Mouse (Mus musculus) neural tube, embryonic 14.5 days (tissue): ENCODE results near the gene B3gnt5. TPM values are rescaled to one million over a fixed set of nuclear protein-coding genes. Genes with fewer than 3 reads are reported as not detected.

Experiments used
- ATAC-seq: fragments of 200-750 bp; cut with Nextera tagmentation; 2 replicates; pipeline ENCODE4 v1.8.0; 2017; ENCODE audit warnings: low read depth, mild to moderate bottlenecking, moderate TSS enrichment, moderate library complexity
- H3K27ac ChIP-seq: fragments of 300-500 bp; sonication (generic); 2 replicates; pipeline ENCODE4 v1.5.1; 2014; ENCODE audit warnings: low read depth, mild to moderate bottlenecking, control low read depth, low read length, moderate library complexity, mixed read lengths
- H3K27me3 ChIP-seq: fragments of 300-500 bp; sonication (generic); 2 replicates; pipeline ENCODE4 v1.6.1; 2014; ENCODE audit warnings: low read length; ENCODE audit not compliant: control insufficient read depth, insufficient read depth
- H3K36me3 ChIP-seq: fragments of 300-500 bp; sonication (generic); 2 replicates; pipeline ENCODE4 v1.6.1; 2014; ENCODE audit warnings: low read length, mixed read lengths; ENCODE audit not compliant: control insufficient read depth, insufficient read depth
- H3K4me1 ChIP-seq: fragments of 300-500 bp; sonication (generic); 2 replicates; pipeline ENCODE4 v1.6.1; 2014; ENCODE audit warnings: low read length; ENCODE audit not compliant: control insufficient read depth, insufficient read depth
- H3K4me2 ChIP-seq: fragments of 300-500 bp; sonication (generic); 2 replicates; pipeline ENCODE4 v1.6.1; 2014; ENCODE audit warnings: mild to moderate bottlenecking, low read depth, low read length, control low read depth
- H3K4me3 ChIP-seq: fragments of 300-500 bp; sonication (generic); 2 replicates; pipeline ENCODE4 v1.5.1; 2014; ENCODE audit warnings: low read depth, low read length, control low read depth, mixed read lengths
- H3K9ac ChIP-seq: fragments of 300-500 bp; sonication (generic); replicated peaks from 2 replicates; pipeline ENCODE4 v1.6.1; 2014; ENCODE audit warnings: low read depth, mild to moderate bottlenecking, control low read depth, low read length, mixed read lengths
- H3K9me3 ChIP-seq: fragments of 300-500 bp; sonication (generic); 2 replicates; pipeline ENCODE4 v1.6.1; 2016; ENCODE audit warnings: low read length; ENCODE audit not compliant: control insufficient read depth
- WGBS: fragments of 180-500 bp; shearing (Covaris S2); extraction: QIAGEN DNeasy Blood & Tissue Kit; methylation state at CpG from one replicate; pipeline ENCODE4 v1.1.7; 2014; 5-methylcytosine and 5-hydroxymethylcytosine counted together
- polyA plus RNA-seq: library from polyadenylated mRNA; unstranded; fragments of >200 nt; fragmentation: Nextera tagmentation; extraction: Ambion mirVana; gene quantifications from 2 replicates; pipeline ENCODE4 v1.2.1, GENCODE M21; 2014

B3gnt5 gene
- polyA plus RNA-seq, 1 experiment from 2014 or later, result 51.5 TPM

GRCm38 (mm10) chr16:19786386-19787090 lies 26.5 kb downstream of the B3gnt5 start:
- Histone ChIP-seq H3K4me3 (no peak overlapping the region), H3K4me1 (no peaks in the 10 kb centered on the region), H3K4me2 (no peak overlapping the region), H3K9ac (no peak overlapping the region), H3K9me3 (no peaks in the 10 kb centered on the region), H3K27me3 (no peaks in the 10 kb centered on the region), H3K36me3 (no peaks in the 10 kb centered on the region), H3K27ac (no peak overlapping the region)
- 72% methylated on average over 12 of the region's 12 CpGs for WGBS
- ATAC-seq, result no peak

- WGBS, result 85% methylated on average over 2 of the region's 2 CpGs
- no peaks in the 10 kb centered on the region for H3K27me3 ChIP-seq
- H3K4me1 ChIP-seq, result no peaks in the 10 kb centered on the region
- H3K36me3 ChIP-seq, result no peaks in the 10 kb centered on the region
- H3K9ac ChIP-seq, result no peak overlapping the region
- no peak overlapping the region for H3K4me2 ChIP-seq
- H3K27ac ChIP-seq, result no peak overlapping the region
- H3K9me3 ChIP-seq, result no peaks in the 10 kb centered on the region
- ATAC-seq, result no peak
- H3K4me3 ChIP-seq, result no peak overlapping the region
These were observed 29.9 kb downstream of the B3gnt5 start for GRCm38 (mm10) chr16:19789914-19790313.

DNA sequence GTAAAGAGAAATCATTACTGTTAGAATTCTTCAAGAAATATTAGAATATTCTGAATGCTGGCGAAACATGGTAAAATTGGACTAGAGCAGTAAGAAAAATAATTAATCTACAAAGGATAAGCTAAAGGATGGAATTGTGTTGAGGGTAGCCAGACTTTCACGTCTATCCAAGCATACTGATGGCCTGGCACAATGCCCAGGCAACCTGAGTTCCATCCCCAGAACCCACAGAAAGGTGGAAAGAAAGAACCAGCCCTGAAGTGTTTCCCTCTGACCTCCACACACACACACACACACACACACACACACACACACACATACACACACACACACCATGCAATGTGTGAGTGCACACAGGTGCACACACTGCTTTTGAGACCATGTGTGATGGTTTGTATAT lies 58.8 kb downstream of the B3gnt5 start:
- WGBS, result 75% methylated on average over 2 of the region's 2 CpGs
- H3K9me3 ChIP-seq, result no peaks in the 10 kb centered on the region
- ATAC-seq, result no peak
- no peak overlapping the region for H3K4me3 ChIP-seq
- no peak overlapping the region for H3K27ac ChIP-seq
- H3K36me3 ChIP-seq, result no peaks in the 10 kb centered on the region
- no peaks in the 10 kb centered on the region for H3K27me3 ChIP-seq
- H3K4me2 ChIP-seq, result no peak overlapping the region
- H3K4me1 ChIP-seq, result no peaks in the 10 kb centered on the region
- no peak overlapping the region for H3K9ac ChIP-seq

Other genes starting within 250 kb of the B3gnt5 start
- not detected in 2 replicates for gene Olfr167, start 237.9 kb upstream of the B3gnt5 start, polyA plus RNA-seq
- not detected in 2 replicates for gene Olfr168, start 224.7 kb upstream of the B3gnt5 start, polyA plus RNA-seq
- not detected in 2 replicates for gene Olfr169, start 188.4 kb upstream of the B3gnt5 start, polyA plus RNA-seq
- gene Olfr170, start 148.3 kb upstream of the B3gnt5 start, polyA plus RNA-seq, result not detected in 2 replicates
- not detected in 2 replicates for gene Olfr171, start 130.3 kb upstream of the B3gnt5 start, polyA plus RNA-seq
- gene Lamp3, start 53.8 kb upstream of the B3gnt5 start, polyA plus RNA-seq, result not detected in 2 replicates
- gene Klhl6, start 222.8 kb downstream of the B3gnt5 start, polyA plus RNA-seq, result 2.2 and 5.2 TPM in 2 replicates